11 mouse cellular contexts compared by ENCODE assay signal in genomic region chr11:79046561-79047155, GRCm38 (mm10).
DNase-seq lines count a peak whose midpoint lies in the region; ATAC-seq and TF ChIP-seq lines count a peak whose summit lies in the region.
"Had no signal": no experiment of that assay in that cellular context is flagged by ENCODE, and none has a peak within 500 bp of the region (broad histone marks: within the 10 kb centered on the region; RNA-seq: fewer than 3 reads in every experiment).

No protein-coding gene starts in this region.

- H3K9me3 ChIP-seq in forebrain, embryonic 13.5 days (replicated peaks): peaks cover 6% of the 10 kb centered on the region; the same call in 1 of the 2 replicates
- no peaks in the 10 kb centered on the region; the same call in 1 of the 2 replicates for H3K9me3 ChIP-seq in forebrain, embryonic 11.5 days (ENCODE audit: control insufficient read depth, low read length)
- H3K9me3 ChIP-seq in limb, embryonic 13.5 days: no peaks in the 10 kb centered on the region

- TF ChIP-seq CTCF in layer of hippocampus, adult 2 months (conservative IDR thresholded peaks at IDR 0.05): no peak

- 61% methylated on average over 8 of the region's 8 CpGs for WGBS in forebrain, embryonic 13.5 days
- 61% methylated on average over 8 of the region's 8 CpGs for WGBS in forebrain, embryonic 11.5 days
- WGBS in limb, embryonic 13.5 days: 50% methylated on average over 8 of the region's 8 CpGs

- ATAC-seq in forebrain, embryonic 13.5 days: no peak
- ATAC-seq in forebrain, embryonic 11.5 days (replicated peaks; ENCODE audit: low FRiP score): no peak
- 0 out of 2 replicates have a peak, but pooled peaks have one; percentile 30 for ATAC-seq in limb, embryonic 13.5 days (ENCODE audit: low FRiP score, low read depth)
- ATAC-seq: activated CD4-positive, CD25-positive, alpha-beta regulatory T cell, adult 4 months had no signal

- DNase-seq in forebrain, embryonic 11.5 days (ENCODE audit: low spot score): no peak
- DNase-seq in layer of hippocampus, adult 2 months (ENCODE audit: low spot score in 2 of 2): no peak
- no peak for DNase-seq in layer of hippocampus, adult 9-10 months (ENCODE audit: low spot score)
- peak; percentile 37 for DNase-seq in ZHBTc4 (ENCODE audit: low read depth, low spot score)
- DNase-seq in yolk sac, embryonic 10.5 days (ENCODE audit: low spot score): no peak
- DNase-seq in right cerebral cortex, postnatal 25 days: no peak
- DNase-seq: B cell, adult 2 months; lung, postnatal 14 days had no signal

- H3K4me1 ChIP-seq in forebrain, embryonic 13.5 days: peaks cover 10% of the 10 kb centered on the region
- peaks cover 5% of the 10 kb centered on the region; the same call in 1 of the 2 replicates for H3K4me1 ChIP-seq in forebrain, embryonic 11.5 days (replicated peaks; ENCODE audit: control insufficient read depth, insufficient read depth, low read length)
- peaks cover 14% of the 10 kb centered on the region for H3K4me1 ChIP-seq in limb, embryonic 13.5 days

- H3K27me3 ChIP-seq in forebrain, embryonic 13.5 days: no peaks in the 10 kb centered on the region
- no peaks in the 10 kb centered on the region for H3K27me3 ChIP-seq in forebrain, embryonic 11.5 days (ENCODE audit: control insufficient read depth, insufficient read depth, low read length)
- no peaks in the 10 kb centered on the region for H3K27me3 ChIP-seq in limb, embryonic 13.5 days

- 0 out of 2 replicates have a peak overlapping the region, but pooled peaks have one; percentile 35 for H3K9ac ChIP-seq in forebrain, embryonic 13.5 days
- no peak overlapping the region for H3K9ac ChIP-seq in forebrain, embryonic 11.5 days (ENCODE audit: low read length)
- H3K9ac ChIP-seq in limb, embryonic 13.5 days: peak overlapping the region; percentile 48

- no peak overlapping the region for H3K4me2 ChIP-seq in forebrain, embryonic 13.5 days
- no peak overlapping the region for H3K4me2 ChIP-seq in forebrain, embryonic 11.5 days (ENCODE audit: low read depth, low read length, severe bottlenecking)
- peak overlapping the region; percentile 27 for H3K4me2 ChIP-seq in limb, embryonic 13.5 days (replicated peaks)

- peak overlapping the region; percentile 25; the same call in 1 of the 2 replicates for H3K27ac ChIP-seq in forebrain, embryonic 13.5 days
- H3K27ac ChIP-seq in forebrain, embryonic 11.5 days (ENCODE audit: low read depth, low read length): no peak overlapping the region
- H3K27ac ChIP-seq in layer of hippocampus, adult 2 months: peak overlapping the region; percentile 69
- H3K27ac ChIP-seq in limb, embryonic 13.5 days: peak overlapping the region; percentile 55; the same call in 1 of the 2 replicates

- no peak overlapping the region for H3K4me3 ChIP-seq in forebrain, embryonic 13.5 days
- H3K4me3 ChIP-seq in forebrain, embryonic 11.5 days (ENCODE audit: low read depth, low read length): no peak overlapping the region
- H3K4me3 ChIP-seq in layer of hippocampus, adult 2 months: no peak overlapping the region
- no peak overlapping the region for H3K4me3 ChIP-seq in limb, embryonic 13.5 days

- peaks cover 25% of the 10 kb centered on the region for H3K36me3 ChIP-seq in forebrain, embryonic 13.5 days (ENCODE audit: poor library complexity, severe bottlenecking)
- H3K36me3 ChIP-seq in forebrain, embryonic 11.5 days (ENCODE audit: control insufficient read depth, insufficient read depth, low read length): peaks cover 2% of the 10 kb centered on the region; the same call in 1 of the 2 replicates
- peaks cover 29% of the 10 kb centered on the region for H3K36me3 ChIP-seq in limb, embryonic 13.5 days
